Mouse (Mus musculus): ENCODE measurements around the gene Vipr1. TPM values are rescaled to one million over a fixed set of nuclear protein-coding genes. Genes with fewer than 3 reads are reported as not detected.

Gene Vipr1
- 8.6 and 16.1 TPM in 2 replicates for polyA plus RNA-seq (2012; rRNA removed; ENCODE audit: low replicate concordance)

GRCm38 (mm10) chr9:121642401-121643181 is at the start of gene Vipr1:
Gene Vipr1, plus strand, starts transcription at chr9:121642716.

GRCm38 (mm10) chr9:121642001-121642400 is 515 bp upstream of the Vipr1 start, which contains the start of gene Lyzl4:
Gene Lyzl4, minus strand, starts transcription at chr9:121642096.

GRCm38 (mm10) chr9:121704646-121705625 is 62.4 kb downstream of the Vipr1 start, which contains the start of gene Sec22c:
Gene Sec22c, minus strand, starts transcription at chr9:121705490.

GRCm38 (mm10) chr9:121709898-121710583 is 67.5 kb downstream of the Vipr1 start, which contains the start of gene Ss18l2:
Gene Ss18l2, plus strand, starts transcription at chr9:121710329.

GRCm38 (mm10) chr9:121718792-121719318 is 76.3 kb downstream of the Vipr1 start, which contains the start of gene Nktr:
Gene Nktr, plus strand, starts transcription at chr9:121719169.

Other genes with a start within 250 kb of the Vipr1 start
- 10.4 and 16.9 TPM in 2 replicates for gene Cck, start 147.0 kb upstream of the Vipr1 start, polyA plus RNA-seq (2012; rRNA removed; ENCODE audit: low replicate concordance)
- 0.75 and 2.3 TPM in 2 replicates for gene Lyzl4, start 620 bp upstream of the Vipr1 start, polyA plus RNA-seq (2012; rRNA removed; ENCODE audit: low replicate concordance)
- 9.8 and 12.9 TPM in 2 replicates for gene Sec22c, start 62.8 kb downstream of the Vipr1 start, polyA plus RNA-seq (2012; rRNA removed; ENCODE audit: low replicate concordance)
- gene Ss18l2, start 67.6 kb downstream of the Vipr1 start, polyA plus RNA-seq (2012; rRNA removed; ENCODE audit: low replicate concordance) = 20.8 and 39.2 TPM in 2 replicates
- gene Nktr, start 76.5 kb downstream of the Vipr1 start, polyA plus RNA-seq (2012; rRNA removed; ENCODE audit: low replicate concordance) = 41.7 and 70.3 TPM in 2 replicates
- 32.2 and 38.5 TPM in 2 replicates for gene Zfp651, start 116.6 kb downstream of the Vipr1 start, polyA plus RNA-seq (2012; rRNA removed; ENCODE audit: low replicate concordance)
- gene Klhl40, start 134.9 kb downstream of the Vipr1 start, polyA plus RNA-seq (2012; rRNA removed; ENCODE audit: low replicate concordance) = 35.9 TPM in 1 of 2 replicates, not detected in the other
- 0.10 and 78.6 TPM in 2 replicates for gene Hhatl, start 149.8 kb downstream of the Vipr1 start, polyA plus RNA-seq (2012; rRNA removed; ENCODE audit: low replicate concordance)
- 0.26 and 0.52 TPM in 2 replicates for gene Ccdc13, start 196.7 kb downstream of the Vipr1 start, polyA plus RNA-seq (2012; rRNA removed; ENCODE audit: low replicate concordance)
- 10.6 and 27.1 TPM in 2 replicates for gene Higd1a, start 215.6 kb downstream of the Vipr1 start, polyA plus RNA-seq (2012; rRNA removed; ENCODE audit: low replicate concordance)